1 mouse cellular context compared by ENCODE assay signal in genomic region chr15:79208211-79208610, GRCm38 (mm10).
A peak's percentile ranks its signal among the peaks of the same experiment; 100 is the strongest.
TF ChIP-seq lines count a peak whose summit lies in the region.

No protein-coding gene starts in this region.

TF ChIP-seq in MEL, 35 proteins besides CTCF, POLR2A, EP300 and RAD21 (continued from another document):
- TF ChIP-seq MAZ (IDR thresholded peaks at IDR 0.05; ENCODE audit: low read depth, low read length), result no peak
- no peak for TF ChIP-seq SMC3 (IDR thresholded peaks at IDR 0.05; ENCODE audit: low read depth, low read length)
- no peak for TF ChIP-seq TBP (IDR thresholded peaks at IDR 0.05; ENCODE audit: low read depth, low read length)
- no peak for TF ChIP-seq TCF12 (IDR thresholded peaks at IDR 0.05; ENCODE audit: low read depth, low read length)
- TF ChIP-seq ZC3H11A (IDR thresholded peaks at IDR 0.05; ENCODE audit: low read depth, low read length), result no peak
- no peak for TF ChIP-seq USF1 (IDR thresholded peaks at IDR 0.05; ENCODE audit: low read depth, low read length)
- peak; percentile 20; the same call in 1 of the 2 replicates for TF ChIP-seq NELFE (IDR thresholded peaks at IDR 0.05; ENCODE audit: low read depth, low read length)
- 0 out of 2 replicates have a peak, but pooled peaks have one; percentile 14 for TF ChIP-seq ETS1 (IDR thresholded peaks at IDR 0.05; ENCODE audit: low read depth, low read length)
- TF ChIP-seq BHLHE40 (IDR thresholded peaks at IDR 0.05; ENCODE audit: borderline replicate concordance, low read depth, low read length), result no peak
- 0 out of 2 replicates have a peak, but pooled peaks have one; percentile 23 for TF ChIP-seq ZMIZ1 (IDR thresholded peaks at IDR 0.05; ENCODE audit: low read depth, low read length)
- TF ChIP-seq MAFK (IDR thresholded peaks at IDR 0.05; ENCODE audit: borderline replicate concordance, low read depth, low read length), result no peak
- no peak for TF ChIP-seq TAL1 (IDR thresholded peaks at IDR 0.05; ENCODE audit: low read length)
- peak; percentile 4; the same call in 1 of the 2 replicates for TF ChIP-seq GATA1 (IDR thresholded peaks at IDR 0.05; ENCODE audit: low read depth, low read length)
TF ChIP-seq in MEL: peak in this region for 5.
